24 mouse cellular contexts compared by ENCODE assay signal in genomic region chr15:11878334-11878733, GRCm38 (mm10). TPM values are rescaled to one million over a fixed set of nuclear protein-coding genes. Genes with fewer than 3 reads are reported as not detected.
DNase-seq lines count a peak whose midpoint lies in the region; ATAC-seq and TF ChIP-seq lines count a peak whose summit lies in the region.
"Had no signal": no experiment of that assay in that cellular context is flagged by ENCODE, and none has a peak within 500 bp of the region (broad histone marks: within the 10 kb centered on the region; RNA-seq: fewer than 3 reads in every experiment).

No protein-coding gene starts in this region.

- no peaks in the 10 kb centered on the region for H3K36me3 ChIP-seq in heart, embryonic 11.5 days (ENCODE audit: control insufficient read depth, insufficient read depth, low read length)
- H3K36me3 ChIP-seq in heart, postnatal 0 days (replicated peaks; ENCODE audit: control insufficient read depth, insufficient read depth, low read length): no peaks in the 10 kb centered on the region
- H3K36me3 ChIP-seq: embryonic facial prominence, embryonic 12.5 days; hindbrain, embryonic 15.5 days; midbrain, embryonic 13.5 days had no signal

- no peak overlapping the region for H3K9ac ChIP-seq in heart, embryonic 11.5 days (ENCODE audit: low read depth, low read length)
- H3K9ac ChIP-seq in heart, postnatal 0 days (replicated peaks; ENCODE audit: low read depth, low read length): no peak overlapping the region
- H3K9ac ChIP-seq: embryonic facial prominence, embryonic 12.5 days; hindbrain, embryonic 15.5 days; liver, embryonic 12.5 days; midbrain, embryonic 13.5 days had no signal

- no peak overlapping the region for H3K4me2 ChIP-seq in heart, embryonic 11.5 days
- no peak overlapping the region for H3K4me2 ChIP-seq in heart, postnatal 0 days (ENCODE audit: low read depth, low read length)
- H3K4me2 ChIP-seq: embryonic facial prominence, embryonic 12.5 days; hindbrain, embryonic 15.5 days; liver, embryonic 12.5 days; midbrain, embryonic 13.5 days had no signal

- H3K27me3 ChIP-seq in heart, embryonic 11.5 days (ENCODE audit: control insufficient read depth, insufficient read depth, low read length): no peaks in the 10 kb centered on the region
- H3K27me3 ChIP-seq in heart, postnatal 0 days (ENCODE audit: control insufficient read depth, insufficient read depth, low read length): no peaks in the 10 kb centered on the region
- H3K27me3 ChIP-seq: embryonic facial prominence, embryonic 12.5 days; hindbrain, embryonic 15.5 days; liver, embryonic 12.5 days; megakaryocyte, embryonic 14.5 days; midbrain, embryonic 13.5 days had no signal

- no peak overlapping the region for H3K27ac ChIP-seq in heart, embryonic 11.5 days (ENCODE audit: low read depth, low read length)
- no peak overlapping the region for H3K27ac ChIP-seq in heart, postnatal 0 days (ENCODE audit: low read depth)
- H3K27ac ChIP-seq: embryonic facial prominence, embryonic 12.5 days; hindbrain, embryonic 15.5 days; layer of hippocampus, adult 2 months; liver, embryonic 12.5 days; midbrain, embryonic 13.5 days; stomach, postnatal 0 days had no signal

- TF ChIP-seq CTCF in heart, postnatal 0 days (IDR thresholded peaks at IDR 0.05; ENCODE audit: low read depth): no peak

- ATAC-seq in heart, embryonic 11.5 days (replicated peaks; ENCODE audit: insufficient number of reproducible peaks, low FRiP score, low TSS enrichment): 0 out of 2 replicates have a peak, but pooled peaks have one; percentile 22
- peak; percentile 47 for ATAC-seq in heart, postnatal 0 days (ENCODE audit: insufficient read depth, low read depth)
- ATAC-seq in megakaryocyte, adult 5-6 weeks (ENCODE audit: poor library complexity, severe bottlenecking): no peak
- ATAC-seq: intestine, embryonic 16.5 days; liver, embryonic 12.5 days; midbrain, embryonic 13.5 days had no signal

- DNase-seq in gastrocnemius, adult 18-20 months (ENCODE audit: low spot score): peak; percentile 14
- no peak for DNase-seq in gastrocnemius, postnatal 10 days
- peak; percentile 4 for DNase-seq in Muller cell, postnatal 12 days (ENCODE audit: inconsistent ontology term)
- no peak for DNase-seq in heart, postnatal 0 days (ENCODE audit: low spot score)
- no peak for DNase-seq in layer of hippocampus, adult 8-10 months (ENCODE audit: low spot score in 2 of 2)
- DNase-seq in lung, postnatal 4 days: no peak
- DNase-seq: adrenal gland, postnatal 25 days; cerebellum, adult 9-10 months; kidney, postnatal 25 days; layer of hippocampus, postnatal 36 days; lung, adult 18-20 months; lung, postnatal 10 days; thymus, adult 2 months had no signal

- 81% methylated on average over 1 of the region's 1 CpGs for WGBS in heart, embryonic 11.5 days (ENCODE audit: insufficient replicate concordance)
- 72% methylated on average over 1 of the region's 1 CpGs for WGBS in heart, postnatal 0 days

- no peak for TF ChIP-seq EP300 in heart, postnatal 0 days (IDR thresholded peaks at IDR 0.05; ENCODE audit: low read depth)

- no peaks in the 10 kb centered on the region for H3K9me3 ChIP-seq in heart, embryonic 11.5 days (replicated peaks; ENCODE audit: control insufficient read depth, low read length)
- peaks cover 5% of the 10 kb centered on the region; the same call in 1 of the 2 replicates for H3K9me3 ChIP-seq in heart, postnatal 0 days (replicated peaks; ENCODE audit: control insufficient read depth, low read length)
- H3K9me3 ChIP-seq: hindbrain, embryonic 15.5 days; liver, embryonic 12.5 days; megakaryocyte, embryonic 14.5 days; midbrain, embryonic 13.5 days had no signal

- no peak overlapping the region for H3K4me3 ChIP-seq in heart, embryonic 11.5 days (ENCODE audit: low read depth, low read length)
- no peak overlapping the region for H3K4me3 ChIP-seq in heart, postnatal 0 days (ENCODE audit: low read depth, low read length)
- H3K4me3 ChIP-seq: embryonic facial prominence, embryonic 12.5 days; hindbrain, embryonic 15.5 days; layer of hippocampus, adult 2 months; liver, embryonic 12.5 days; megakaryocyte, embryonic 14.5 days; midbrain, embryonic 13.5 days had no signal

- no peaks in the 10 kb centered on the region for H3K4me1 ChIP-seq in heart, embryonic 11.5 days (ENCODE audit: control insufficient read depth, insufficient read depth, low read length)
- H3K4me1 ChIP-seq in heart, postnatal 0 days (ENCODE audit: control insufficient read depth, insufficient read depth): 0 out of 2 replicates have a peak, but pooled peaks cover 5% of the 10 kb centered on the region
- H3K4me1 ChIP-seq: embryonic facial prominence, embryonic 12.5 days; hindbrain, embryonic 15.5 days; liver, embryonic 12.5 days; megakaryocyte, embryonic 14.5 days; midbrain, embryonic 13.5 days had no signal

RNA-seq across cellular contexts. Expression of gene Npr3, which starts 28.8 kb away (rescaled TPM):
- total RNA-seq in gastrocnemius, adult 18-20 months (2021): 1 to 10 TPM; 8.4 to 8.6 TPM
- 10 to 100 TPM; 10.6 to 11.2 TPM for total RNA-seq in gastrocnemius, postnatal 10 days (2021)
- polyA plus RNA-seq in heart, embryonic 11.5 days (2014; fragmentation: Nextera tagmentation; extraction: Ambion mirVana): 15.7 and 16.0 TPM in 2 replicates
- 38.8 and 48.0 TPM in 2 replicates for total RNA-seq in heart, postnatal 0 days (2014; rRNA removed; ENCODE audit: low replicate concordance)
- polyA plus RNA-seq in heart, postnatal 0 days (2015; fragmentation: Nextera tagmentation; extraction: Ambion mirVana): 5.3 and 6.3 TPM in 2 replicates
- 10 to 100 TPM; 14.4 to 19.2 (median 18.0) TPM for total RNA-seq in layer of hippocampus, adult 8-10 months (2022)
- not detected in 2 replicates for total RNA-seq in megakaryocyte, adult 5-6 weeks (2015)
- not detected in 2 replicates for total RNA-seq in megakaryocyte, adult 5-6 weeks (2017)
- total RNA-seq: hematopoietic stem cell, adult 5-6 weeks had no signal

Comparison
In these comparisons a context has a peak if more than half of its experiments do, and no peak if none do; other contexts are left out.
1. DNase-seq: peak in gastrocnemius, adult 18-20 months (single experiment) and Muller cell, postnatal 12 days (single experiment); none in gastrocnemius, postnatal 10 days (single experiment), heart, postnatal 0 days (single experiment), layer of hippocampus, adult 8-10 months (0 of 2) and lung, postnatal 4 days (0 of 2).
2. RNA of gene Npr3, which starts 28.8 kb away (total RNA-seq): 38.8 to 48.0 TPM in heart, postnatal 0 days, 14.4 to 19.2 TPM in layer of hippocampus, adult 8-10 months, 10.6 to 11.2 TPM in gastrocnemius, postnatal 10 days and 8.4 to 8.6 TPM in gastrocnemius, adult 18-20 months; not detected in megakaryocyte, adult 5-6 weeks; every median in the first group is over 4 times any median in the second.